Mouse (Mus musculus) CD4-positive helper T cell, adult 2 months (primary cell): ENCODE results near the gene Ctsf.

Source experiments
- DNase-seq: peaks from one replicate; pipeline ENCODE4 v3.0.0-alpha.2; 2012; ENCODE audit warnings: low read depth, missing footprints, low spot score

Gene Ctsf

DNA sequence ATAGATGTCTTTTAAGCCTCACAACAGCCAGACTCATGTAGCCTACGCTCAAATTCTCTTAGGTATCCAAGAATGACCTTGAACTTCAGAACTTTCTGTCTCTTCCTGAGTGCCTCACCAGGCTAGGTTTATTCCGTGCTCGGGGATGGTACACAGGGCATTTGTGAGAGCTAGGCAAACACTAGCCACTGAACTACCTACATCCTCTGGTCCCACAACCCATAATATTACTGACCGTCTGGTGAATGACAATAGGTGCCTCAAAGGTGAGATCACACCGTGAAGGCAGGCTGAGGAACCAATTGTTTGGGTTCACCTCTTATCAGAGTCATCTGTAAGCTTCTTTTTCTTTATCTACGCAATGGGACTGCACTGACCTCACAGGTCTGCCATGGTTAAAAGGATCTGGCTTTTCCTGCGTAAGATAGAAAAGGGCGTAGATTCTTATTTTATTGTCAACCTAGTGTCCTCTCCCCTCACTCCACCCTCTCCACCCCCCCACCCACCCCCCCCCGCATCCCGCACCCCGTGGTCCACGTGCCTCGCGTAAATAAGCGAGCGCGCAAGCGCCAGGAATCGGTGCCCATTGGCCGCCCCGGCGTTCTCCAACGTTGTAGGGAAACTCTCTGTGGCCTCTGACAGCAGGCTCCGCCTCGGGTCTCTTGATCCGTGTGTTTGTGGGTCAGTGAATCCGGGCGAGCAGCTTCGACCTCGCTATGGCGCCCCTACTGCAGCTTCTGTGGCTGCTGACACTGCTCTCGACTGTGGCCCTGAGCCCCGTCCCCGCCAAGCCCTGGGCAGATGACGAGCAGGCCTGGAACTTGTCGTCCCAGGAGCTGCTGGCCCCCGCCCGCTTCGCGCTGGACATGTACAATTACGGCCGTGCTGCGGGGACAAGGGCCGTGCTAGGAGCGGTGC lies at the start of gene Ctsf:
TSS of gene Ctsf (plus strand) at position 579 of the 918 bp plus-strand sequence.
- DNase-seq, result no peak

DNA sequence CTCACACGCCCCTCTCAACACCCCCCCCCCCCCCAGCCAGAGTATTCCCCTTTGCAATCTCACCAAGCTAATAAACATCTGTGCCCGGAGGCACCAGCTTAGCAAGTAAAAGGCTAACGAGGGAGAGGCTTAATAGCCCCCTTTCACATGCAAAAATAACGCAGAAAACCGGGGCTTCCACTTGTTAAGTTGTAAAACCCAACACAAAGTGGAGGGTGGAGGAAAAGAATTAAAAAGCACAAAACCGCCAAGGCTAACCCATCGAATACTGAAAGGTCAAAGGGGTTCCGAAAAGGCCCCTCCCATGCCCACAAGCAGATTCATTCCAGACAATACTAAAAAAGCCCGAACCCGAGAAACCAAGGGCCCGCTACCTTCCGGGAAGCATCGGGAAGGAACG lies 44.6 kb upstream of the Ctsf start:
- DNase-seq, result no peak

DNA sequence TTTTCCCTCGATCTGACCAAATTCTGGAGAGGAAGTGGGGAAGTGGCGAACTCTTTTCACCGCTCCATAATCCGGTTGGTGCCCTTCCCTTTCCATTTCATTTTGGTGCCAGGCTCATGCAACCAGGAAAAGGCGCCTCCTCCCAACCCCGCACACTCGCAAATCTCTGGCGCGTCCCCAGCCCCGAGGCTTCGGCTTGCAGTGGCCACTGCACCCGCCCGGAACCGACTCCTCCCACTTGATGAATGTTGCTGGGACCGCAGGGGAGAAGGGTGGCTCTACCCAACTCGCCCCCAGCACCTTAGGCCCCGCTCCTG lies 44.2 kb upstream of the Ctsf start:
- DNase-seq, result no peak

GRCm38 (mm10) chr19:4811063-4811908 lies 43.6 kb upstream of the Ctsf start, which contains the start of the genes Gm21992 and Rbm14:
TSS of gene Gm21992 (minus strand) at chr19:4811612.
TSS of gene Rbm14 (minus strand) at chr19:4811634.
- peak; percentile 98 for DNase-seq

- DNase-seq, result no peak
Measured at GRCm38 (mm10) chr19:4811909-4812242, 43.1 kb upstream of the Ctsf start.

DNA sequence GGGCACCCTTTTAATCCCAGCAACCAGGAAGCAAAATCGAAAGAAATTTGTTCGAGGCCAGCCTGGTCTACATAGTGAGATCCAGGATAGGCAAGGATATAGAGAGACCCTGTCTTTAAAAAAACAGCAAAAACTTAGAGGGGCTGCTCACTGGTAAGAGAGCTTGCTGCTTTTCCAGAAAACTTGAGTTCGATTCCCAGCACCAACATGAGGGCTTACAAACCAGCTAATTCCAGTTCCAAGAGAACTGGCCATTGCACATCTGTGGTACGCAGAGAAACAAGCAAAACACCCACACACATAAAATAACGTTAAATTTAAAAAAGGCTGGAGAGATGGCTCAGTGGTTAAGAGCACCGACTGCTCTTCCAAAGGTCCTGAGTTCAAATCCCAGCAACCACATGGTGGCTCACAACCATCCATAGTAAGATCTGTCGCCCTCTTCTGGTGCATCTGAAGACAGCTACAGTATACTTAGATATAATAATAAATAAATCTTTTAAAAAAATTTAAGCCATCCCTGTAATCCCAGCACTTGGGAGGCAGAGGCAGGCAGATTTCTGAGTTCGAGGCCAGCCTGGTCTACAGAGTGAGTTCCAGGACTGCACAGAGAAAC lies 42.5 kb upstream of the Ctsf start:
- peak; percentile 27 for DNase-seq

DNA sequence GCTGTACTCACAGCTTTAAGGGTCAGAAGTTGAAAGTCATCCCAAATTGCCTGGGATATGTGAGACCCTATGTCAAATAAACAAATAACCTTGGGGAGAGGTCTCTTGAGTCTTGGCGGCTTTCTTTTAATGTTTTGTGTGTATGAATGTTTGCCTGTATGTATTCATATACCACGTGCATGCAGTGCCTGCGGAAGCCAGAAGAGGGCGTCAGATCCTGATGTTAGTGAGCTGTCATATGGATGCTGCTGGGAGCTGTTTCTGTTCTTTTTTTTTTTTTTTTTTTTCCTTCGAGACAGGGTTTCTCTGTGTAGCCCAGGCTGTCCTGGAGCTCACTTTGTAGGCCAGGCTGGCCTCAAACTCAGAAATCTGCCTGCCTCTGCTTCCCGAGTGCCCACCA lies 41.9 kb upstream of the Ctsf start:
- peak; percentile 44 for DNase-seq

DNA sequence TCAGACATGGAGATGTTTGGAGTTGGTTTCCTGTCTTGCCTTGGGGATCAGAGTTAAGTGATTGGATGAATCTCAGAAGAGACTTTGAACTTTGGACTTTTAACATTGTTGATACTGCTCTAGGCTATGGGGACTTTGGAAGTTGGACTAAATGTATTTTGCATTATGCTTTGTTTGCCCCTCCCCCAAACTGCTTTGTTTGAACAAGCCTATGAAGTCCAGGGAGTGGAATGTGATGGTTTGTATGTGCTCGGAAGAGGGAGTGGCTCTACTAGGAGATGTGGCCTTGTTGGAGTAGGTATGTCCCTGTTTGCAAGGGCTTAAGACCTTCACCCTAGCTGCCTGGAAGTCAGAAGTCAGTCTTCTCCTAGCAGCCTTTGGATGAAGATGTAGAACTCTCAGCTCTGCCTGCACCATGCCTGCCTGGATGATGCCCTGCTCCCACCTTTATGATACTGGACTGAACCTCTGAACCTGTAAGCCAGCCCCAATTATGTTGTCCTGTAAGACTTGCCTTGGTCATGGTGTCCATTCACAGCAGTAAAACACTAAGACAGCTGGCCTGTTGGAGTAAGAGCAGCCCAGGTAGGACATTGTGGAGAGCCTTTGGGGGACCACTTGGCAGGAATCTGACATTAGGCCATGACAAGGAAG lies 37.6 kb upstream of the Ctsf start:
- no peak for DNase-seq

GRCm38 (mm10) chr19:4820678-4821303 lies 34.1 kb upstream of the Ctsf start:
- DNase-seq, result no peak

- DNase-seq, result no peak
Measured at GRCm38 (mm10) chr19:4828444-4829114, 26.4 kb upstream of the Ctsf start.

DNA sequence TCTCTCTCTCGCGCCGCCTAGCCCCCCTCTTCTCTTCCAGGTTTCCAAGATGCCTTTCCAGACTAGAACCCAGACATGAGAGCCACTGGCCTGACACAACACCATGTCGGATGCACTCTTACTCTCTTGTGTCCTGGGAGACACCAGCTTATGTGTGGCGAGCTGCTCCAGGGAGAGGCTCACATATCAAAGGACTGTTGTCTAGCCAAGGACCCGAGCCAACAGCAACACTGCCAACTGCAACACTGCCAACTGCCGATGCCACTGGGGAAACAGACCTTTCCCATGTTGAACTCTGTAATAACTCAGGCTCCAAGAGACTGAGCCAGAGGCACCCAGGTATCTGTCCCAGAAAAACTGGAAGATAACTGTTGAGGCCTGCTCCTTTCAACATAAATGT lies 25.8 kb upstream of the Ctsf start:
- no peak for DNase-seq

DNA sequence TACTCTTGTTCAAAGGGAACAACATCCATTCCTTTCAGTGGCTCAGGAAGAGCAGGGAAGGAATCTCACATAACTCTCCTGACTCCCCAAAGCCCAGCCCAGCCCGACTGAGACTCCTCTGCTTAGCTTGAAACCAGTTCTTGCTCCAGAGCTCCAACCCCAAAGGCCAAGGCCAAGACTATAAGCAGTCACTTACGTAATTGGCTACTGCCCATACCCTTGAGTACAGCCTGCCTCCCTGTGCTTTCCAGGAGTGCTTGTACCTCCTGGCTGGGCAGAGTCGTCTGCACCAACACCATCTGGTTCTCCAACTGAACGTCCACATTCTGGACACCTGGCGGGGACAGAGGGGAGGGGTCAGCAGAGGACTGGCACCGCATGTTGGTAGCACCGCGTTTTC lies 21.0 kb upstream of the Ctsf start:
- no peak for DNase-seq

- no peak for DNase-seq
Measured at GRCm38 (mm10) chr19:4836096-4836495, 18.8 kb upstream of the Ctsf start.

GRCm38 (mm10) chr19:4837049-4837448 lies 17.9 kb upstream of the Ctsf start:
- no peak for DNase-seq

DNA sequence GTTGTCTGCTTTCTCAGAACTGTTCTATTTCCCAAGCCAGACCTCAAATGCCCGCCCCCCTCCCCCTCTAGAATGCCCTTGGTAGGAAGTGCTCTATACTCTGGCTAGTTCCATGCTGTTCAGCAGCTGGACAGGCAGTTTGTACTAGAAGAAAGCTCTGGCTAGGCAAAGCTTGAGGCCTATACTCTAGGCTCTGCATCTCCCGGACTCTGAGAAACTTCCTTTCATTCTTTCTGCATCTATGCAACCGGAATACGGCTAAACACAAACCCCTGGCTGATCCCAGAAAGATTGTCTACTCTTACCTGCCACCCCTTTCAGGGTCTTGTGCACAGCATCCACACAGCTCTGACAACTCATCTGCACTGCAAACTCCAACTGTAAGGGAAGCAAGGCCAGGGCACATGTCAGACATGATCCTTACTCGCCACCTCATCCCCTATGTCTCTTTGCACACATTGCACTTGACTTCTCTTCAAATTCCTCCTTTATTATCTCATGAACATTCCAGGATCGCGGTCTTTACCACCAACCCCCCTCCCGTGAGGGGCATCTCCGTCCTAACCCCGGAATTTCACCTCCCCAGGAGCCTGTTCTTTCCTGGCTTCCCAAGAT lies 16.3 kb upstream of the Ctsf start:
- DNase-seq, result no peak

- peak; percentile 97 for DNase-seq
Measured at GRCm38 (mm10) chr19:4839149-4839548, 15.8 kb upstream of the Ctsf start, which contains the start of the genes Ccs and Ccdc87. TSS of gene Ccs (minus strand) at chr19:4839332. TSS of gene Ccdc87 (plus strand) at chr19:4839366.

GRCm38 (mm10) chr19:4840848-4841247 lies 14.1 kb upstream of the Ctsf start:
- no peak for DNase-seq

GRCm38 (mm10) chr19:4842611-4843010 lies 12.3 kb upstream of the Ctsf start:
- peak; percentile 40 for DNase-seq

DNA sequence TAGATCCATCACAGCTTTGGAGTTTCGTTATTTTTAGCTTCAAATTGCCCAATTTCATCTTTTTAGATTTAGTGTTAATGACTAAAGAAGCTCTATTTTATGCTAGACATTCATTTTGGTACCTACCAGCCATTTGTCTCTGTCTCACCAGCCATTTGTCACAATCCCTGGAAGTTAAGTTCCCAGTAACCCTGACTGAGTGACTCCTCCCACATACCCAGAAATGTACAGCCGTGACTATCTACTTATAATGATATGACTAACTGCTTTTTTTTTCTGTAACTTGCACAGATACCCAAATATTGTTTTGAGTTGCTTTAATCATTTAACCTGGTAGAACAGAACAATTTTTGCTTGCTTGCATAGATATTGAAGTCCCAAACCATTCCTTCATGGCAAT lies 9.1 kb upstream of the Ctsf start:
- DNase-seq, result no peak

DNA sequence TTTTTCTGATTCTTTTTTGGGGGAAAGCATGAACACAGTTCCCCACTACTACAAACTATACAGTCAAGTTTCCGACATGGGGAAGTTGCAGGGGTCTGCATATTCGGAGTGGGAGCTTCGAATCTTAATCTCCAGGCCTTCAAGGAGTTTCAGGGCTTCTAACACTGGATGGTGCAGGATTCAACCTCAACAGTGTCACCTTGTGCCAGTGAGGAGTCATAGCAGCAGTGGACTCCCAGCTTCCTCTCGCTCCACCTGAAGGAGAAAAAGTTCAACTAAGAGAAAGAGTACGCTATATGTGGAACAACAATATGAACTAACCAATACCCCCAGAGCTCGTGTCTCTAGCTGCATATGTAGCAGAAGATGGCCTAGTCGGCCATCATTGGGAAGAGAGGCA lies 7.4 kb upstream of the Ctsf start:
- DNase-seq, result peak; percentile 60
